Mouse (Mus musculus): ENCODE measurements around the gene Trim63.

Trim63 gene

DNA sequence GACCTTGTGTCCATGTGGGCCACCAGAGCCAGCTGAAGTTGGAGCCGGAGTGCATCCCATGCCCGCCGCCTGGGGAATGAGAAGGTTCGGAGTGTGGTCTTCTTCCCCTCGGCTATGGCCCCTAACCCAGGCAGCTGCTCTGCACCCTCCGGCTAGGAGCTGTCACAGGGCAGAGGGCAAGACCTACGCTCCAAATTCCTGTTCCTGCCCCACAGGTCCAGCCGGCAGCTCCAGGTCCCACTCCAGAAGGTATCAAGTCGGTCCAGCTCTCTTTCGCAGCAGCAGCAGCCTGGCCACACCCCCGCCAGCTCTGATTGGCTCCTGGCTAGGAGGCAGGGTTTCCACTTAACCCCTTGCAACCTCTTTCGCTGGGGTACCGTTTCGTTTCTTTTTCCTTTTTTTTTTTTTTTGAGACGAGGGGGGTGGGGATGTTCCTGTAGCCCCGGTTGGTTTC is 57.4 kb downstream of the Trim63 start:
- peak; percentile 87 to 94 for DNase-seq

- DNase-seq = no peak
Observed at GRCm38 (mm10) chr4:134373295-134373694, 58.4 kb downstream of the Trim63 start.

DNA sequence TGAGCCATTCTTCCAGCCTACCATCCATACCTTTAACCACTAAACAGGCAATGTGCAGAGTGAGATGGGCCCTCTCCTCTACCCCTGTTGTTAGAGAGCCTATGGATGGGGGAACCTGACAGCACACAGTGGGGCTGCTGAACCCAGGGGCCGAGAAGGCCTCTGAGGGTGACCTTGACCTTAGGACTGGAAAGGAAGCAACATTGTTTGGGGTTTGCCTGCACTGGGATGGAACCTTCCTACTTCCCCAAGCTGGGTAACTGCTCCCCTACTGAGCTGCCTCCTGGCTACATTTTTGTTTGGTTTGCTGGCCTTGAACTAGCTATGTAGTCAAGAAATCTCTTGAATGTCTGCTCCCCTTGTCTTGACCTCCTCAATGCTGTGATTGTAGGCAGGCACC is 59.4 kb downstream of the Trim63 start:
- no peak for DNase-seq

GRCm38 (mm10) chr4:134378089-134378615 is 63.2 kb downstream of the Trim63 start:
- no peak for DNase-seq

All from cerebellum, adult 18-20 months (tissue).